Mouse (Mus musculus) spleen, postnatal 36 days (tissue): ENCODE data around the gene Eef1g.
"Not testable (repeated sequence)": the region's sequence is repeated elsewhere in the genome, so short reads cannot be mapped to it uniquely, and the experiment has no call there.

Experiments used
- DNase-seq, 2 experiments: peaks; one replicate each; pipeline ENCODE4 v3.0.0; 2022; ENCODE audit warnings: low spot score in 2 of 2, mixed read lengths in 1 of 2

Gene Eef1g

GRCm38 (mm10) chr19:8944750-8945149 is 22.1 kb upstream of the Eef1g start:
- peak in 1 of 2 experiments; percentile 58 for DNase-seq

DNA sequence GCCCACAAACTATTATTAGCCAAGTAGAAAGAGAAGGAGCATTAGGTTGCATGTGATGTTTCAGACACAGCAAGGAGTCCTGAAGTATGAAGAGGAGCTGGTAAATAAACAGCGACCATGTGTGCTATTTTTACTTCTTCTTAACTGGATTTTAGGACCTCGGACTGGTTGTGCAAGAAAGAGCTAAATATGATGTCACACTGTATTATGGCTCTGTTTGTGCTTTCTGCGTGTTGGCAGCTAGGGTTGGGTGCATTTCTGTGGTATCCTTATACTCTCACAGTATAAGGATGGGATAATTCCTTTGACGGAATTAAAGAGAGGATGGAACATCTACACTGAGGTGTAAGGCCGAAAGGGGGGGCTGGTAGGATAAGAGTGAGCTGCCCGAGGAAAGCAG is 21.6 kb upstream of the Eef1g start:
- DNase-seq = no peak

GRCm38 (mm10) chr19:8946929-8947328 is 19.9 kb upstream of the Eef1g start:
- no peak for DNase-seq

GRCm38 (mm10) chr19:8950190-8950589 is 16.7 kb upstream of the Eef1g start:
- DNase-seq = no peak

- DNase-seq = no peak
These were observed 14.6 kb upstream of the Eef1g start for GRCm38 (mm10) chr19:8952241-8952640.

DNA sequence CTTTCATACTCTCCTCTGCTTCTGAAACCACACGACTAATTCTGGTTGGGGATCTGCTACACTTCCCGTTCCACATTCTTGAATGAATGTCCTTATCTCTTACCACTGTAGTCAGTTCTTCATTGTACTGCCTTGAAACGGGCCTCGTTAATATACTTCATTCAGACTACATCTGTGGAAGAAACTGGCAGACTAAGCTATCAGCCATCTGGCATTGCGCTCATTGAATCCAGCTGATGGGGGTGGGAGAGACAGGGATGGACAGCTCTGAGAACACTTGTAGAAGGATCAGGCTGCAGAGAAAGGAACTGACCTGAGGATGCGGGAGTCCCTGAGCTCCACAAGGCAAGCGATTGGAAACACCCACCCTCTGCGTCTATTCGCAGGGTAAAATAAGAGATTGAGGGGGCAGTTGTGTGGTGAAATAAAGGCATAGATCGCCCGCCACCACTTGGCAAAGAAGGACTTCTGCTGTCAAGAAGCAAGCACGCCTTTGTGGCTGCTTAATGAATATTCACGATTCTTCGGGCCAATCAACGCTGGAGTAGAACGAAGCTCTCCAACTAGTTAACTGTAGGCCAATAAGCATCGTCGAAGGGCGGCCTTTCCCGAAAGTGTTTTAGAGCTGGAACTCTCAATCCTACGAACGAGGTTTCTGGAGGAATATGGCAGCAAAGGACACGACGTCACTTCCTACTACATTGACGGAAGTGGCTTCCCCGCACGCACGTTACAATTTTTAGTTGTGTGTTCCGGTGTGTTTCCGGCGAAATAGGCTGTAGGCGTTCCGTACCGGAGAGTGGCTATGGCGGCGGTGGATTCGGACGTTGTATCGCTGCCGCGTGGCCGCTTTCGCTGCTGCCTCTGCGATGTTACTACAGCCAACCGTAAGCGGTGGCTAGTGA is 13.5 kb upstream of the Eef1g start, which contains the start of gene Tut1:
Gene Tut1 (plus strand): TSS at position 713 of the 905 bp plus-strand sequence.
- DNase-seq = peak; percentile 89 to 92

- DNase-seq = no peak
These were observed 12.7 kb upstream of the Eef1g start for GRCm38 (mm10) chr19:8954171-8954570.

DNA sequence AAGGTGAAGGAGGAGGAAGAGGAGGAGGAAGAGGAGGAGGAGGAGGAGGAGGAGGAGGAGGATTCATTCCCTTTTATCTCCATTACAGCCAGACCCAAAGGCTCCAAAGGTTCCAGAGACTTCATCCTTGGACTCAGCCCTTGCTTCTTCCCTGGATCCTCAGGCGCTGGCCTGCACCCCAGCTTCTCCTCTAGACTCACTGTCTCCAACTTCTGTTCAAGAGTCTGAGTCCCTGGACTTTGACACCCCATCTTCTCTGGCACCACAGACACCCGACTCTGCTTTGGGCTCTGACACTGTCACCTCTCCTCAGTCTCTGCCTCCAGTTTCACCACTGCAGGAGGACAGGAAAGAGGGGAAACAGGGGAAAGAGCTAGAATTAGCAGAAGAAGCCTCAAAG is 4.6 kb upstream of the Eef1g start:
- no peak for DNase-seq

DNA sequence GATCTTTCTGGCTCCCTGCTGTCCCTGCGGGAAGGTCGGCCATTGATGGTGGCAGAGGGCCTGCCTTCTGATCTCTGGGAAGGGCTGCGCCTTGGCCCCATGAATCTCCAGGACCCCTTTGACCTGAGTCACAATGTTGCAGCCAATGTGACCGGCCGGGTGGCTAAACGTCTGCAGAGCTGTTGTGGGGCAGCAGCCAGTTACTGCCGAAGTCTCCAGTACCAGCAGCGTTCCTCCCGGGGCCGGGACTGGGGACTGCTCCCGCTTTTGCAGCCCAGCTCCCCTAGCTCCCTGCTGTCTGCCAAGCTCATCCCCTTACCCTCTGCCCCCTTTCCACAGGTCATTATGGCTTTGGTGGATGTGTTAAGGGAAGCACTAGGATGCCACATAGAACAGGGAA is 1.8 kb upstream of the Eef1g start:
- DNase-seq = no peak

- DNase-seq = no peak
These were observed 1.1 kb upstream of the Eef1g start for GRCm38 (mm10) chr19:8965771-8966170.

- no peak for DNase-seq
These were observed 647 bp upstream of the Eef1g start for GRCm38 (mm10) chr19:8966198-8966589.

DNA sequence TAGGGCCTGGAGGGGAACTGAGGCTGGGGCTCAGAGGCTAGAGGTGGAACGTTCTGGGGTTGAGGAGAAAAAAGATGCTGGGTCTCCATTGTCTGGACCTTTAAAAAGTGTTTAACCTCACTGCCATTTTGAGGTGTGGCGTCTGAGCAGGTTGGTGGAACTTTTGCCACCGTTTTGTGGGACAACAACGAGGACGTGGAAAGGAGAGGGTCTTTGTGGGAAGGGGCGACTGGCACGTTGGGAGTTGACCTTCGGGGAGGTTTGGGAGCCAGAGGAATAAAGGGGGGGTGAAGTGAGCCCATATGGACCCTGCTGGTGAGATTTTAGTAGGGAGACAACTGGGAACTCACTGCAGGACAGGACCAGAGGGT is 517 bp downstream of the Eef1g start:
- no peak for DNase-seq

GRCm38 (mm10) chr19:8967893-8968292 is 1.1 kb downstream of the Eef1g start:
- no peak for DNase-seq

DNA sequence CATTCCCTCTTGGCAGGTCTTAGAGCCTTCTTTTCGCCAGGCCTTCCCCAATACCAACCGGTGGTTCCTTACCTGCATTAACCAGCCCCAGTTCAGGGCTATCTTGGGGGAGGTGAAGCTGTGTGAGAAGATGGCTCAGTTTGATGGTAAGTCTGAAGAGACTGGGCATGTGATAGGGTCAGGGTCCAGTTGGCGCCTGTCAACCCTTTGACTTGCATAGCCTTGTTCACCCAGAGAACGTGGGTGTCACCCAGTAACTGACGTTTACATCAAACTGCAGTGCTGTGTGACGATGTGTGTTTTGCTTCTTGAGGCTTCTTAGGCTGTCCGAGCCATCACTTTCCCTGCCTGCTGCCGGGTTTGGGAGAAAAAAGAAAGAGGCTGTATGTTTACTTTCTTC is 5.7 kb downstream of the Eef1g start:
- not testable (repeated sequence) for DNase-seq

DNA sequence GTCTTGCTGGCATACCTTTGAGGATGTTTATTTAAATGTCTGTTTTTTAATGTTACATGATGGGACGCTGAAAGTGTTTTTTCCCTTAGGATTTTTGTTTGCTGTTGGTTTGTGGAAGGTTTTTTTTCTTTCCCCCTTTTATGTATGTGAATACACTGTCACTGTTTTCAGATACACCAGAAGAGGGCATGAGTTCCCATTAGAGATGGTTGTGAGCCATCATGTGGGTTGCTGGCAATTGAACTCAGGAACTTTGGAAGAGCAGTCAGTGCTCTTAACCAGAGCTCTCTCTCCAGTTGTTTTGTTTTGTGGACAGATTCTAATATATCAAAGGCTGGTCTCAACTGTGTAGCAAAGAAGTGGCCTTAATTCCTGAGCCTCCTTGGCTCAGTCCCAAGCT is 7.8 kb downstream of the Eef1g start:
- DNase-seq = no peak

DNA sequence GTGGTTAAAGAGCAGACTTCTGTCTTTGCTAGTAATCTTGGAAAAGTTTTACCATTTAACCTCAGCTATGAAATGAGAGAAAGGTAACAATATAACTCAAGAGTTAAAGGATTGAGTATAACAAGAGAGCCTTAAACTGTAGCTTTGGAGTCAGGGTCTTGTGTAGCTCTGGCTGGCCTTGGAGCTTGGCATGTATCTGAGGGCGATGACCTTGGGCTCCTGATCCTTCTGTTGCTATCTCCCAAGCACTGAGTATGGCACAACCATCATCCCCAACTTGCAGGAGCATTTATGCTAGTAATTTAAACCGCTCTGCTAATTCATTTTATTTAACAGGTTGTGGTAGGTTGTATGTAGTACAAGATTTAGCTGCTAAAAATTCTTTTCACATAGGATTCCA is 8.7 kb downstream of the Eef1g start:
- DNase-seq = no peak

DNA sequence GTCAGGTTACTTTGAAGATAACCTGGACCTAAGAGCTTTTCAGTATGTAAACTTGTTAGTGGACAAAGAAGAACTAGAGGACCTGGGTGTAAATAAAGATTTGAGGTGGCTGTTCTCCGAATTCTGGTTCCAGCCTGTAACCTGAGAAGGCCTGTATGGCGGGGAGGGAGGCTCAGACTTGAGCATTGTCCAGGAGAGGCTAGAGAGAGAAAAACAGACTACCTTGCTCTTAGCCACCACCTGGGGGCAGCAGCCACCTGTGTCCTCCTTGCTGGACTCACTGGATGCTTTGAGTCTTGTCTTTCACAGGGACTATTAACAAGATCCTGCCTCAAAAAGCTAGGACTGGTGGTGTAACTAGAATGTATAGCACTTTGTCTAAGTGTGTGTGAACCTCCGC is 9.7 kb downstream of the Eef1g start:
- no peak for DNase-seq

- peak; percentile 70 to 71 for DNase-seq
These were observed 13.9 kb downstream of the Eef1g start for GRCm38 (mm10) chr19:8980771-8981170.

- peak in 1 of 2 experiments; percentile 43 for DNase-seq
These were observed 14.8 kb downstream of the Eef1g start for GRCm38 (mm10) chr19:8981450-8982168.

- DNase-seq = no peak
These were observed 15.7 kb downstream of the Eef1g start for GRCm38 (mm10) chr19:8982303-8983149.

- no peak for DNase-seq
These were observed 16.4 kb downstream of the Eef1g start for GRCm38 (mm10) chr19:8983150-8983650.
